Mouse (Mus musculus) embryonic facial prominence, embryonic 10.5 days (tissue): Measurements from ENCODE around the gene Rnf207. TPM values are rescaled to one million over a fixed set of nuclear protein-coding genes. Genes with fewer than 3 reads are reported as not detected.

Experiments used
- DNase-seq: peaks from one replicate; pipeline ENCODE4 v3.0.0-alpha.2; 2017; ENCODE audit warnings: low spot score
- H3K27ac ChIP-seq: fragments of 300-500 bp; sonication (generic); replicated peaks from 2 replicates; pipeline ENCODE4 v1.5.1; 2016; ENCODE audit warnings: mild to moderate bottlenecking
- H3K27me3 ChIP-seq: fragments of 300-500 bp; sonication (generic); replicated peaks from 2 replicates; pipeline ENCODE4 v1.6.1; 2016; ENCODE audit warnings: low read depth, mild to moderate bottlenecking; ENCODE audit not compliant: poor library complexity, severe bottlenecking
- H3K36me3 ChIP-seq: fragments of 300-500 bp; sonication (generic); replicated peaks from 2 replicates; pipeline ENCODE4 v1.6.1; 2016; ENCODE audit warnings: mild to moderate bottlenecking, moderate library complexity
- H3K4me1 ChIP-seq: fragments of 300-500 bp; sonication (generic); 2 replicates; pipeline ENCODE4 v1.6.1; 2016
- H3K4me3 ChIP-seq: fragments of 300-500 bp; sonication (generic); 2 replicates; pipeline ENCODE4 v1.5.1; 2016; ENCODE audit warnings: mild to moderate bottlenecking, moderate library complexity
- H3K9me3 ChIP-seq: fragments of 300-500 bp; sonication (generic); 2 replicates; pipeline ENCODE4 v1.6.1; 2016; ENCODE audit warnings: mild to moderate bottlenecking
- WGBS: fragments of 180-500 bp; shearing (Covaris S2); methylation state at CpG from one replicate; pipeline ENCODE4 v1.1.7; 2016; 5-methylcytosine and 5-hydroxymethylcytosine counted together
- polyA plus RNA-seq: library from polyadenylated mRNA; unstranded; fragments of >200 nt; fragmentation: Nextera tagmentation; extraction: Ambion mirVana; gene quantifications from 2 replicates; pipeline ENCODE4 v1.2.1, GENCODE M21; 2016

Gene Rnf207
- polyA plus RNA-seq, result 1.3 and 2.3 TPM in 2 replicates

DNA sequence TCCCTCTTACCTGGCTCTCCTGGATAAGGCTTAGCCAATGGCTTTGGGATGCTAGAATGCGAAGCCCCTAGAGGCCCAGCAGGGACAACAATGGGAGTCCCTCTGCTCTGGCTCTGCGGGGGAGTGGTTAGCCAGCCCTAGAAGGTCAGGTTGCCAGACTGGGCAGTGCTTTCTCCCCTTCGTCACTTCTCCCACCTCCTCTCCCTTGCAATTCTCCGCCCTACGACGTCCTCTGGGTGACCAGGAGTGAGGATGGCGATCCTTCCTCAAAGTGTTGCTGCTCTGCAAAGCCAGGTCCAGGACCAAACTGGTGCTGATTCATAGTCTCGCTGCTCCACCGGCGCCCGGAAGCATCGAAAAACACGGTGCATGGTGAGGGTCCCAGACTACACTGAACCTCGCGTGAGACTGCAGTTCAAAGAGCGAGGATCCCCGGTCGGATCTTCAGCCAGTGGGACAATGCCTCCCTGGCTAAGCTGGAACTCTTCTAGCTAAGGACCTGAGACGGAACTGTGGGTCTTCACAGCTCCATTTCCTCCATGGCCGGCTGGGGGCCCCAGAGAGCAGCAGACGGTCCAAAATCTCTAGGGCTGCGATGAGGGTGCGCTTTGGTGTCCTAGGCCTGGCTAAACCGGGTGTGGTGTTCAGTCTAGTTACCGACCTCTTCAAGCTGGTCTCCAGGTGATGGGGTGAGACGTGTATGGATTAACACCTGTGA lies at the start of gene Rnf207:
Gene Rnf207, minus strand, starts transcription at position 477 of the 718 bp plus-strand sequence.
- Histone ChIP-seq H3K36me3 (no peaks in the 10 kb centered on the region), H3K4me3 (peak within 1 kb of the TSS; percentile 46), H3K9me3 (no peaks in the 10 kb centered on the region), H3K27me3 (peaks cover 65% of the 10 kb centered on the region), H3K27ac (no peak within 1 kb of the TSS), H3K4me1 (peaks cover 36% of the 10 kb centered on the region)
- DNase-seq, result peak; percentile 66
- WGBS, result 4% methylated on average over 26 of the region's 26 CpGs

DNA sequence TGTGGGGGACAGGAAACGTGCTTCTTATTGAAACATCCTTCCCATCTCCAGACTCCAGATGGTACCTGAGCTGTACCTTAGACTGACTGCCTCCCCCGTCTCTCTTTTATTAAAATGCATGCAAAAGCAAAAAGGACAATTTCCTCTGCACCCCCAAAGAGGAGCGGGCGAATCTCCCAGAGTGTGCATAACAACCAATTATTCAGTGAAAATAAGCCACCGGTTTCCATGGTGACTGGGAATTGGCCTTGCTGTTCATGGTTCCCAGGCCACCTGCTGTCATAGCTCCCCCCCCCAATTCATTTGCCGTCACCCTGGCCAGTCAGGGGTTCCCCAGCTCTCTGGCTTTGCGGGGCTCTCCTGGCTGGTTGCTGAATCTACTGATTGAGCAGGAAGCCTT lies 46.4 kb upstream of the Rnf207 start:
- no peak for DNase-seq
- no peaks in the 10 kb centered on the region for H3K36me3 ChIP-seq
- 71% methylated on average over 7 of the region's 7 CpGs for WGBS
- peaks cover 22% of the 10 kb centered on the region for H3K27me3 ChIP-seq
- no peak overlapping the region for H3K4me3 ChIP-seq
- no peak overlapping the region for H3K27ac ChIP-seq
- H3K4me1 ChIP-seq, result peaks cover 30% of the 10 kb centered on the region
- H3K9me3 ChIP-seq, result no peaks in the 10 kb centered on the region

DNA sequence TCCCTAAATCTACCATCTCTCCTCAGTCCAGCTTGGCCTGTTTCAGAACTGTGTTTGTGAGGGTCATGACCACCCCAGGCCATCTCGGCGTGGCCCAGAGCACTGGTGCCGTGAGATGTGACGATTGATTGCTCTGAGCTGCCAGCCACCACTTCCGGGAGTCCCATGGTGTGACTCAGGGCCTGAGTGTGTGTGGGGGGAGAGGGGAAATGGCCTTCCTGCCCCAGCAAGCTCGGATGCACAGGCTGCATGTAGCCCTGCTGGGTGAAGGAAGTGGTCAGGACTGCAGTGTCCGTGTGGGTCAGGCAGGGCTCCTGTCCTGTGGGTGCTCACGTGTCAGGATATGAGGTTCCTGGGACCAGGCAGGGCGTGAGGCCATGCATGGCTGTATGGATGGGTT lies 43.4 kb upstream of the Rnf207 start:
- Histone ChIP-seq H3K9me3 (no peaks in the 10 kb centered on the region), H3K27ac (no peak overlapping the region), H3K27me3 (peaks cover 44% of the 10 kb centered on the region), H3K36me3 (no peaks in the 10 kb centered on the region), H3K4me3 (no peak overlapping the region), H3K4me1 (peaks cover 32% of the 10 kb centered on the region)
- no peak for DNase-seq
- 73% methylated on average over 9 of the region's 9 CpGs for WGBS

DNA sequence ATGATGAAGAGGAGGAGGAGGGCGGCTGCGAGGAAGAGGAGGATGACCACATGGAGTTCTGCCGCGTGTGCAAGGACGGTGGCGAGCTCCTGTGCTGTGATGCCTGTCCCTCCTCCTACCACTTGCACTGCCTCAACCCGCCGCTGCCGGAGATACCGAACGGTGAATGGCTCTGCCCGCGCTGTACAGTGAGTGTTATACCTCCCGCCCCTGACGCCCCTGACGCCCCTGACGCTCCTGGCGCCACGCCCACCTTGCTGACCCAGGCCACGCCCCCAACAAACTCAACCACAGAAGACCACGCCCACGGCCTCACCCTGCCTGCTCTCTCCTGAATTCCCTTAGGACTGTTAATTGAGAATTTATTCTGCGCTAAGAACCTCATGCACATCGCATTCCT lies 42.1 kb upstream of the Rnf207 start:
- Histone ChIP-seq H3K4me1 (peaks cover 32% of the 10 kb centered on the region), H3K4me3 (peak overlapping the region; percentile 48)
- 1% methylated on average over 24 of the region's 24 CpGs for WGBS

DNA sequence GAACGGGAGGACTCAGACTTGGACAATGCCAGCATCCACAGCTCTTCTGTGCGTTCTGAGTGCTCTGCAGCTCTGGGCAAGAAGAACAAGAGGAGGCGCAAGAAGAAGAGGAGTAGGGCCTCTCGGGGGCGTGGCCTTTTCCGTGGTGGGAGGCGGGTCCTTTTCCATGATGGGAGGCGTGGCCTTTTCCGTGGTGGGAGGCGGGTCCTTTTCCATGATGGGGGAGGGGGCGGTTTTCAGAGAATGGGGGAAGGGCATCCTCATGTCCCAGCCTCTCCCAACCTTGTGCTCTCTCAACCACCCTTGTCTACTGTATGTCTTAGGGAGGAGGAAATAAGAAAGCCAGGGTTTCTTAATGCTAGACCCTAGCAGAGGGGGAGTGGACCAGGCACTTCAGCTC lies 40.9 kb upstream of the Rnf207 start:
- WGBS, result 7% methylated on average over 11 of the region's 11 CpGs
- no peak overlapping the region for H3K4me3 ChIP-seq
- no peaks in the 10 kb centered on the region for H3K36me3 ChIP-seq
- H3K4me1 ChIP-seq, result peaks cover 26% of the 10 kb centered on the region
- no peak overlapping the region for H3K27ac ChIP-seq
- H3K27me3 ChIP-seq, result peaks cover 36% of the 10 kb centered on the region
- DNase-seq, result no peak
- no peaks in the 10 kb centered on the region for H3K9me3 ChIP-seq

More for the DNA sequence above, 42.1 kb upstream of the Rnf207 start:
- no peaks in the 10 kb centered on the region for H3K36me3 ChIP-seq
- DNase-seq, result peak; percentile 85
- peaks cover 41% of the 10 kb centered on the region for H3K27me3 ChIP-seq
- H3K9me3 ChIP-seq, result no peaks in the 10 kb centered on the region
- no peak overlapping the region for H3K27ac ChIP-seq

DNA sequence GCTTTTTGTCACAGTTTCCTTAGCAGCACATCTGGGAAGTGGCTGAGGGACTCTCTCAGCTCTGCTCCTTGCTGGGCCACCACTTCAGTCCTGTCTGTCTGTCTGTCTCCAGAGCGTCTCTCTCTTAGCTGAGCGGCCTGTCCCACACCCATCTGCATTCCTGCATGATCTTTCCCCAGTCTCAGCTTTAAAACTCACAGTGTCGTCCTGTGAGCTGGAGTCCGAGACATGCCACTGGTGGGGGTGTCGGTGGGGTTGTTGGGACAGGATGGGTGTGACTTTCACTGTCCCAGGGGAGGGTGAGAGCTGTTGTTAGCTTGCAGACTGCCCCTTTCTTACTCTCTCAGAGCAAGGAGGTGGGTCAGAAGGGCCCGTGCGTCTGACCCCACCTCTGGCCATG lies 36.9 kb upstream of the Rnf207 start:
- Histone ChIP-seq H3K4me3 (no peak overlapping the region), H3K36me3 (no peaks in the 10 kb centered on the region), H3K27ac (no peak overlapping the region), H3K27me3 (peaks cover 44% of the 10 kb centered on the region), H3K9me3 (no peaks in the 10 kb centered on the region), H3K4me1 (peaks cover 20% of the 10 kb centered on the region)
- DNase-seq, result no peak
- WGBS, result 82% methylated on average over 7 of the region's 7 CpGs

DNA sequence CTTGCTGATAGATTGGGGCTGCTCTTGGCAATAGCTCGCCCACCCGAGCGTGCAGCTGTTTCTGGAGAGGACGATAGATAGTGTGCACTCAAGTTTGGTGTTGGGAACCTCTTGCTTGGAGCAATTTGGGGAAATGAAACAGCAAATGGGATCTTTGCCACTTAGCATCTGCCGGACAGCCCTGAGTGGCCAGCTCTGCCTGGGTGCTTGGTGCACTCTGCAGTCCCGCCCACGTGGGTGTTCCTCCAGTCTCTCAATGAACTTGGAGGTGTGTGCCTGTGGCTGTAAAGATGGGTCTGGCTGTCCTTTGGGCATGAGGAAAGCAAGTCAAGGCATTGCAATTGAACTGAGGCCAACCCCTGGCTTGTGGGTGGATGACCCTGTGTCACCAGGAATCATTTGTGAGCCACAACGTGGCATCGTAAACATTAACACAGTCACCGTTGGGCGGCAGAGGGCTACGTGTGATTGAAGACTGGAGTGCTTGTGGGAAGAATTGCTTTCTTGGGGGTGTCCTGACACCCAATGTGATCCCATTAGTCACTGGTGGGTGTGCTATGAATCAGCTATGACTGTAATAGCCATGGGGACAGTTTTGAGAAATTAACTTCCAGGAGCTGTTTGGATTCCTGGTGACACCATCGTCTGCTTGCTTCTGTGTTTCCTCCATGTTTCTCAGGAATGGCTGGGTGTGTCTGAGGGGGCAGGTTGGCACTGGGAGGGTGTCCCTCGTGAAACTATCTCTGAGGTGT lies 35.3 kb upstream of the Rnf207 start:
- no peak overlapping the region for H3K27ac ChIP-seq
- H3K27me3 ChIP-seq, result peaks cover 44% of the 10 kb centered on the region
- DNase-seq, result no peak
- H3K4me3 ChIP-seq, result no peak overlapping the region
- H3K4me1 ChIP-seq, result peaks cover 18% of the 10 kb centered on the region
- no peaks in the 10 kb centered on the region for H3K36me3 ChIP-seq
- WGBS, result 85% methylated on average over 14 of the region's 14 CpGs
- H3K9me3 ChIP-seq, result no peaks in the 10 kb centered on the region

DNA sequence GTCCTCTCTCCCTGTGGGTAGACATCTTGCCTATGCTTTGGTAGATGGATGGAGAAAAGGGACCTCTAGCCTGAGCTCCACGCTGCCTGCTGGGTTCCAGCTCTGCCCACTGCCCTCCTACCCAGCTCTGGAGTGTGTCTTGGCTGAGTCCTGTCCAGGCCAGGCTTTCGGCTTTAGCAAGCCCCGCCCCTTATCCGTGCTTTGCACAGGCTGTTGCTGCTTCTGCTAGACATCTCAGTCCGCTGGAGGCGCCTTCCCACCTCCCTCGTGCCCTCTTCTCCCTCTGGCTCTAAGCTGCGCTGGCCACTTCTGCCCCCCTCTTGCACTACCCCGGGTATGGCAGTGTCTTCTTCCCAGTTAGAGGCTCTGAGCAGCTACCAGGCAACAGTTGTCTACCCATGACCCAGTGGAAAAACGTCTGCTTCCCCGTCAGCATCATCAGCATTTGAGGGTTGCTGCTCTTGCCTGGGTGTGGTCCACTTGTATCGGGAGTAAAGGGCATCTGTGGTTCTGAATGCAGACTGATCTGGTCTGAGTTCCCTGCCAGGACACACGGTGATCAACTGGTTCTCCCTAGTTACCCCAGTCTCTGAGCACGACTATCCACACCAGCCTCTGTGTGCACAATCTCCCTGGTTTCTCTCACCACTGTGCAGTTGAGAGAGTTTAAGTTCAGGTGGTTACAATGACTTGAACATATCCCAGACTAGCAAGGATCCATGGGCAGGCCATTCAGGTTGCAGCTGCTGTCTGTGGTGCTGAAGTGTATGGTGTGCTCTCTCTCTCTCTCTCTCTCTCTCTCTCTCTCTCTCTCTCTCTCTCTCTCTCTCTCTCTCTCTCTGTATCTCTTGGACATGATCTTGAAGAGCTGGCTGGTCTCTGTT lies 32.9 kb upstream of the Rnf207 start:
- 15% methylated on average over 14 of the region's 14 CpGs for WGBS
- H3K9me3 ChIP-seq, result no peaks in the 10 kb centered on the region
- peak; percentile 49 for DNase-seq
- H3K27ac ChIP-seq, result no peak overlapping the region
- peaks cover 18% of the 10 kb centered on the region for H3K4me1 ChIP-seq
- H3K36me3 ChIP-seq, result no peaks in the 10 kb centered on the region
- H3K27me3 ChIP-seq, result peaks cover 51% of the 10 kb centered on the region
- no peak overlapping the region for H3K4me3 ChIP-seq

DNA sequence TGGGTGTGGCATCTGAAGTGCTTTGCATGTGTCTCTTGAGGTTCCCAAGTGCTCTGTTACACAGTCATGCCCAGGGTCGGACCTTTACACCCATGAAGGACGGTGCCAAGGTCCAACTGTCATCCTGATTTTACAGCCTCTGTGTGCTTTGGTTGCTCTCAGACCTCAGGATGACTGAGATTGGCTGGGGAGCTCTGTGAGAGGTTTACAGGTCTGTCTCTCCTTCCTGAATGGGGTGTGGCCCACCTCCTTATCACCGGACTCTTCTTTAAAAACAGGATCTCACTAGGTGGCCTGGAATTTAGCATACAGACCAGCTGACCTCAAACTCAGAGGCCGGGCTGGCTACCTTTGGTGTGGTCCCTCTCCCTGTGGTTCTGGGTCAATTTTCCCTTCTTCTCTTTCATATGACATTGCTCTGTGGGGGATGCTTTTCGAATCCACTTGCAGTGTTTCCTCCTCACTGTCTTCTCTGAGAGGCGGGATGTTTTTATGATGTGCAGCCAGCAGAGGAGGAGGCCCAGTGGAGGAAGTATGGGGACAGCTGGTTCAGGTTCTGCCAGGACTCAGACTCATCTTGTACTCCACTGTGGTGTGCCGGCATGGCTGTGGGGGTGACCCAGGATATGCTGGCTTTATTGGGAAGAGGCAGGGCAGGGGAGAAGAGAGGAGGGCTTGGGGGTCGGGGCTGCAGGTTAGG lies 32.1 kb upstream of the Rnf207 start:
- Histone ChIP-seq H3K27ac (no peak overlapping the region), H3K9me3 (no peaks in the 10 kb centered on the region), H3K27me3 (peaks cover 51% of the 10 kb centered on the region), H3K4me1 (peaks cover 18% of the 10 kb centered on the region), H3K4me3 (no peak overlapping the region), H3K36me3 (no peaks in the 10 kb centered on the region)
- DNase-seq, result no peak
- 42% methylated on average over 8 of the region's 8 CpGs for WGBS

DNA sequence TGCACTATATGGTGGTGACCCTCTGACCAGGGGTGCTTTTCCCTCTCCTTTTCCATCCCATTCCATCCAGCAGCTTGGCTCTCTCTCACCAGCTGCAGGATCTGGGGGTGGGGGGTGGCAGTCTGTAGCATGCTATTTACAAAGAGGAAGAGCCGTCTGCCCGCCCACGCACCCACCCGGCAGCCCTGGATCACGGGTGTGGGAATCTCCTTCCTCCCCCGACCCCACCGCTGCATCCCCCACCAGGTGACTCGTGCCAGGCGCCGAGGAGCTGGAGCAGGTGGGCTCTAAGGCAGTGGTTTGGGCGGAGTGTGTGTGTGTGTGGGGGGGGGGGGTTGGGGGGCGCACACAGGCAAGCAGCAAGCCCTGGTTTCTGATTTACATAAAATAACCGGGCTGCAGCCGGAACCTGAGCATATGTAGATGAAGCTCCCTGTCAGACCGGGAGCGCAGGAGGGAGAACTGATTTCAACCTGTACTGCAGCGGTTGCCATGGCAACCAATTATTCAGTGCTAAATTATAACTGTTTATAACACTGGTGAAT lies 31.1 kb upstream of the Rnf207 start:
- Histone ChIP-seq H3K9me3 (no peaks in the 10 kb centered on the region), H3K4me1 (peaks cover 23% of the 10 kb centered on the region), H3K27ac (no peak overlapping the region), H3K27me3 (peaks cover 57% of the 10 kb centered on the region), H3K4me3 (no peak overlapping the region), H3K36me3 (no peaks in the 10 kb centered on the region)
- WGBS, result 17% methylated on average over 17 of the region's 17 CpGs
- DNase-seq, result no peak

DNA sequence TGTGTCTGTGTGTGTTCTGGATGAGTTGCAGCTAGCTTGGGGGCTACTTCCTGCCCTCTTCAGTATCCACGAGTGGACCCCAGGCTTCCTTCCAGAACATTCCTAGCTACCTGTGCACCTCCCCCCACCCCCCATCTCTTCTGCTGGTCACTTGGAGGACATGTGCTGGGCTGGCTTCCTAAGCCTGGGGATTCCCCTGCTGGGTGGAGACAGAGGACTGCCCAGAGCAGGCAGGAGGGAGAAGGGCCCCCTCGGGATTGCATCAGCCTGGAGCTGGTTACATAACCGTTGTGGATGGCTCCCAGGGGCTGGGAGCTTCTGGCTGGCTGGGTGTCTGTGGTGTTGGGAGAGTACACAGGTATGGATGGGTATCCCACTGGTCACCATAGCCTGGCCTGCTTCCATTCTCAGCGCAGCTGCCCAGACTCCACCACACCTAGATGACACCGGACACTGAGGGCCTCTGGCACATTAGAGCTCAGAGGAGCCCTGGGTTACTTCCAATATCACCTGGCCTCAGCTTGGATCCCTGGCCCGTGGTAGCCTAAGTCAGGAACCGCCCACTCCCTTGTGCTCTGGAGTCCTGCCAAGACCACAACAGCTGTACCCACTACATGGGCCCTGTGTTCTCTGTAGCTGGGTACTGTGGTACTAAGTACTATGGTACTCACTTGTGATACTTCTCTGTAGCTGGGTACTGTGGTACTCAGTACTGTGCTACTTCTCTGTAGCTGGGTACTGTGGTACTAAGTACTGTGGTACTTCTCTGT lies 26.5 kb upstream of the Rnf207 start:
- WGBS, result 57% methylated on average over 7 of the region's 7 CpGs
- Histone ChIP-seq H3K4me3 (no peak overlapping the region), H3K27me3 (peaks cover 79% of the 10 kb centered on the region)

More for the DNA sequence above, 26.5 kb upstream of the Rnf207 start:
- Histone ChIP-seq H3K27ac (no peak overlapping the region), H3K9me3 (no peaks in the 10 kb centered on the region), H3K36me3 (no peaks in the 10 kb centered on the region), H3K4me1 (peaks cover 32% of the 10 kb centered on the region)
- DNase-seq, result no peak
